Mouse (Mus musculus): Measurements from ENCODE around the gene Lnpep. TPM values are rescaled to one million over a fixed set of nuclear protein-coding genes. Genes with fewer than 3 reads are reported as not detected.

Gene Lnpep
- polyA plus RNA-seq, 1 experiment from 2014 or later, result 8.8 TPM

DNA sequence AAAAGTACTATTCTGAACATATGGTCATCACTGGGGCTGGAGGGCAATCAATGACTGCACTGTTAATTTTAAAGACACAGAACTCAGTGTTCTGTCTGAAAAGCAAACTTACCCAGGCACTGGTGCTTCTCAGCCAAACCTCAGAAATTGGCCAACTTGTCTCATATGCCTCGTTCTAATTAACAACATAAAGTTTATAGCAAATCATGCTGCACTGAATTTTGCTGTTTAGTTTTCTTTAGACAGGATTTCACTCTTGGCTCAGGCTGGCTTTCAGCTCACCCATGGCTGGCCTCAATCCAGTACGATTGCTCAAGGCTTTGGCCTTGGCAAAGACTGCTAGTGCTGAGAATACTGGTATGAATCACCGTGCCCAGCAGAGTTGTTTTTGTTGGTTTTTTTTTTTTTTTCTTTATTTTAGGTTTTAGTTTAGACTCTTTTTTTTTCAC lies 24.0 kb downstream of the Lnpep start:
- Histone ChIP-seq H3K36me3 (ENCODE audit: control insufficient read depth, insufficient read depth, low read length) (no peaks in the 10 kb centered on the region), H3K4me1 (ENCODE audit: control insufficient read depth, insufficient read depth, low read length) (peaks cover 3% of the 10 kb centered on the region; the same call in 1 of the 2 replicates), H3K27ac (replicated peaks; ENCODE audit: low read depth, low read length) (no peak overlapping the region), H3K4me2 (ENCODE audit: low read length) (no peak overlapping the region), H3K9ac (replicated peaks; ENCODE audit: low read length) (no peak overlapping the region), H3K27me3 (ENCODE audit: control insufficient read depth, insufficient read depth, low read length) (no peaks in the 10 kb centered on the region), H3K4me3 (replicated peaks; ENCODE audit: low read depth, low read length) (no peak overlapping the region), H3K9me3 (ENCODE audit: control insufficient read depth, low read length) (no peaks in the 10 kb centered on the region)
- 77% methylated on average over 3 of the region's 3 CpGs for WGBS
- ATAC-seq (ENCODE audit: low FRiP score, low TSS enrichment), result no peak
- peak; percentile 45 for DNase-seq

DNA sequence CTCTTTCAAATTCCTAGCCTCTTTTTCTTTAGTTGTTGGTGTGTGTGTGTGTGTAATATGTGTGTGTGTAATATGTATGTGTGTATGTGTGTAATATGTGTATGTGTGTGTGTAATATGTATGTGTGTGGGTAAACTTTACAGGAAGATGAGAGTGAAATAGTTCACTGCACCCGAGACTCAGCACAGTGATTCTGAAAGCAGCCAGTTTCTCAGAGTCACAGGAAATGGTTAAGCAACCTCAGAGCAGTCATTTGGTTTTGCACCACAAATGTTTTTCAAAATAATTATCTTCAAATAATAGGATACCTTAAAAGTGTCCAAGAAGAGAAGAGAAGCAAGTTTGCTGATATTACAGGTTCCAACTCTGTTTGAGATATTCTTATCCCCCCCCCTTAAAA lies 24.8 kb downstream of the Lnpep start:
- Histone ChIP-seq H3K36me3 (ENCODE audit: control insufficient read depth, insufficient read depth, low read length) (no peaks in the 10 kb centered on the region), H3K9ac (replicated peaks; ENCODE audit: low read length) (no peak overlapping the region), H3K9me3 (ENCODE audit: control insufficient read depth, low read length) (no peaks in the 10 kb centered on the region), H3K27ac (replicated peaks; ENCODE audit: low read depth, low read length) (no peak overlapping the region), H3K27me3 (ENCODE audit: control insufficient read depth, insufficient read depth, low read length) (no peaks in the 10 kb centered on the region), H3K4me3 (replicated peaks; ENCODE audit: low read depth, low read length) (no peak overlapping the region), H3K4me2 (ENCODE audit: low read length) (no peak overlapping the region), H3K4me1 (ENCODE audit: control insufficient read depth, insufficient read depth, low read length) (peaks cover 3% of the 10 kb centered on the region; the same call in 1 of the 2 replicates)
- DNase-seq (no peak), ATAC-seq (ENCODE audit: low FRiP score, low TSS enrichment) (no peak)
- 92% methylated on average over 1 of the region's 1 CpGs for WGBS

- no peak for ATAC-seq (ENCODE audit: low FRiP score, low TSS enrichment)
- no peak overlapping the region for H3K27ac ChIP-seq (replicated peaks; ENCODE audit: low read depth, low read length)
- H3K9me3 ChIP-seq (ENCODE audit: control insufficient read depth, low read length), result no peaks in the 10 kb centered on the region
- WGBS, result 95% methylated on average over 2 of the region's 2 CpGs
- H3K4me2 ChIP-seq (ENCODE audit: low read length), result no peak overlapping the region
- no peak overlapping the region for H3K9ac ChIP-seq (replicated peaks; ENCODE audit: low read length)
- H3K4me3 ChIP-seq (replicated peaks; ENCODE audit: low read depth, low read length), result no peak overlapping the region
- no peaks in the 10 kb centered on the region for H3K36me3 ChIP-seq (ENCODE audit: control insufficient read depth, insufficient read depth, low read length)
- peaks cover 3% of the 10 kb centered on the region; the same call in 1 of the 2 replicates for H3K4me1 ChIP-seq (ENCODE audit: control insufficient read depth, insufficient read depth, low read length)
- H3K27me3 ChIP-seq (ENCODE audit: control insufficient read depth, insufficient read depth, low read length), result no peaks in the 10 kb centered on the region
- DNase-seq, result no peak
These were observed 26.5 kb downstream of the Lnpep start for GRCm38 (mm10) chr17:17598355-17598754.

- no peak overlapping the region for H3K4me2 ChIP-seq (ENCODE audit: low read length)
- 98% methylated on average over 1 of the region's 1 CpGs for WGBS
- no peak for DNase-seq
- no peak overlapping the region for H3K4me3 ChIP-seq (replicated peaks; ENCODE audit: low read depth, low read length)
- no peaks in the 10 kb centered on the region for H3K9me3 ChIP-seq (ENCODE audit: control insufficient read depth, low read length)
- ATAC-seq (ENCODE audit: low FRiP score, low TSS enrichment), result no peak
- no peak overlapping the region for H3K27ac ChIP-seq (replicated peaks; ENCODE audit: low read depth, low read length)
- no peaks in the 10 kb centered on the region for H3K4me1 ChIP-seq (ENCODE audit: control insufficient read depth, insufficient read depth, low read length)
- no peak overlapping the region for H3K9ac ChIP-seq (replicated peaks; ENCODE audit: low read length)
- H3K36me3 ChIP-seq (ENCODE audit: control insufficient read depth, insufficient read depth, low read length), result no peaks in the 10 kb centered on the region
- no peaks in the 10 kb centered on the region for H3K27me3 ChIP-seq (ENCODE audit: control insufficient read depth, insufficient read depth, low read length)
These were observed 31.9 kb downstream of the Lnpep start for GRCm38 (mm10) chr17:17592926-17593325.

- H3K36me3 ChIP-seq (ENCODE audit: control insufficient read depth, insufficient read depth, low read length), result no peaks in the 10 kb centered on the region
- no peak for ATAC-seq (ENCODE audit: low FRiP score, low TSS enrichment)
- H3K4me2 ChIP-seq (ENCODE audit: low read length), result no peak overlapping the region
- 84% methylated on average over 7 of the region's 7 CpGs for WGBS
- H3K9me3 ChIP-seq (ENCODE audit: control insufficient read depth, low read length), result no peaks in the 10 kb centered on the region
- H3K27me3 ChIP-seq (ENCODE audit: control insufficient read depth, insufficient read depth, low read length), result no peaks in the 10 kb centered on the region
- H3K27ac ChIP-seq (replicated peaks; ENCODE audit: low read depth, low read length), result no peak overlapping the region
- H3K9ac ChIP-seq (replicated peaks; ENCODE audit: low read length), result no peak overlapping the region
- no peaks in the 10 kb centered on the region for H3K4me1 ChIP-seq (ENCODE audit: control insufficient read depth, insufficient read depth, low read length)
- H3K4me3 ChIP-seq (replicated peaks; ENCODE audit: low read depth, low read length), result no peak overlapping the region
- no peak for DNase-seq
These were observed 37.4 kb downstream of the Lnpep start for GRCm38 (mm10) chr17:17587333-17588047.

- no peak overlapping the region for H3K4me2 ChIP-seq (ENCODE audit: low read length)
- no peaks in the 10 kb centered on the region for H3K27me3 ChIP-seq (ENCODE audit: control insufficient read depth, insufficient read depth, low read length)
- DNase-seq (no peak), ATAC-seq (ENCODE audit: low FRiP score, low TSS enrichment) (no peak)
- no peaks in the 10 kb centered on the region for H3K36me3 ChIP-seq (ENCODE audit: control insufficient read depth, insufficient read depth, low read length)
- H3K9ac ChIP-seq (replicated peaks; ENCODE audit: low read length), result no peak overlapping the region
- no peaks in the 10 kb centered on the region for H3K9me3 ChIP-seq (ENCODE audit: control insufficient read depth, low read length)
- WGBS, result 94% methylated on average over 4 of the region's 4 CpGs
- H3K27ac ChIP-seq (replicated peaks; ENCODE audit: low read depth, low read length), result no peak overlapping the region
- H3K4me1 ChIP-seq (ENCODE audit: control insufficient read depth, insufficient read depth, low read length), result no peaks in the 10 kb centered on the region
- no peak overlapping the region for H3K4me3 ChIP-seq (replicated peaks; ENCODE audit: low read depth, low read length)
These were observed 39.7 kb downstream of the Lnpep start for GRCm38 (mm10) chr17:17585115-17585514.

- no peaks in the 10 kb centered on the region for H3K4me1 ChIP-seq (ENCODE audit: control insufficient read depth, insufficient read depth, low read length)
- H3K9me3 ChIP-seq (ENCODE audit: control insufficient read depth, low read length), result no peaks in the 10 kb centered on the region
- H3K27ac ChIP-seq (replicated peaks; ENCODE audit: low read depth, low read length), result no peak overlapping the region
- H3K27me3 ChIP-seq (ENCODE audit: control insufficient read depth, insufficient read depth, low read length), result no peaks in the 10 kb centered on the region
- H3K9ac ChIP-seq (replicated peaks; ENCODE audit: low read length), result no peak overlapping the region
- no peak overlapping the region for H3K4me2 ChIP-seq (ENCODE audit: low read length)
- H3K4me3 ChIP-seq (replicated peaks; ENCODE audit: low read depth, low read length), result no peak overlapping the region
- DNase-seq (no peak), ATAC-seq (ENCODE audit: low FRiP score, low TSS enrichment) (no peak)
- 66% methylated on average over 2 of the region's 2 CpGs for WGBS
- peaks cover 2% of the 10 kb centered on the region for H3K36me3 ChIP-seq (ENCODE audit: control insufficient read depth, insufficient read depth, low read length)
These were observed 41.0 kb downstream of the Lnpep start for GRCm38 (mm10) chr17:17583896-17584295.

GRCm38 (mm10) chr17:17581234-17581633 lies 43.6 kb downstream of the Lnpep start:
- Histone ChIP-seq H3K36me3 (ENCODE audit: control insufficient read depth, insufficient read depth, low read length) (peaks cover 10% of the 10 kb centered on the region), H3K4me3 (replicated peaks; ENCODE audit: low read depth, low read length) (no peak overlapping the region), H3K27me3 (ENCODE audit: control insufficient read depth, insufficient read depth, low read length) (no peaks in the 10 kb centered on the region), H3K9ac (replicated peaks; ENCODE audit: low read length) (no peak overlapping the region), H3K27ac (replicated peaks; ENCODE audit: low read depth, low read length) (no peak overlapping the region), H3K4me1 (ENCODE audit: control insufficient read depth, insufficient read depth, low read length) (no peaks in the 10 kb centered on the region), H3K9me3 (ENCODE audit: control insufficient read depth, low read length) (no peaks in the 10 kb centered on the region), H3K4me2 (ENCODE audit: low read length) (no peak overlapping the region)
- ATAC-seq (ENCODE audit: low FRiP score, low TSS enrichment), result no peak
- no peak for DNase-seq
- 95% methylated on average over 3 of the region's 3 CpGs for WGBS

DNA sequence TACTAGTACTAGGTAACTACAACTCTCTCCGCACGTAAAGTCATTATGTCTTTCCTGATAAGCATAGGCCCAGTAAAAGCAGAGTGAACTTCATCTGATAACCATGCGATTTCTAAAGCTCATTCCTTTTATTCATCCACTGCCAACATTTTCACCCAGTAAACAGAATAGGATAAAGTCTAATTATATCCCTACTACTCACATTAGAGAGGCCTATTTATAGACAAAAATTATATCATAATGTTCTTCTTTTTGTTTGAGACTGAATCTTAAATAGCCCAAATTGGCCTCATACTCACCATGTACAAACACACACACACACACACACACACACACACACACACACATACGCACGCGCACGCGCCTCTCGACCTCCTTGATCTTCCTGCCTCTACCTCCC lies 48.5 kb downstream of the Lnpep start:
- no peak overlapping the region for H3K4me2 ChIP-seq (ENCODE audit: low read length)
- H3K27ac ChIP-seq (replicated peaks; ENCODE audit: low read depth, low read length), result no peak overlapping the region
- H3K36me3 ChIP-seq (ENCODE audit: control insufficient read depth, insufficient read depth, low read length), result peaks cover 26% of the 10 kb centered on the region
- H3K9ac ChIP-seq (replicated peaks; ENCODE audit: low read length), result no peak overlapping the region
- no peaks in the 10 kb centered on the region for H3K4me1 ChIP-seq (ENCODE audit: control insufficient read depth, insufficient read depth, low read length)
- ATAC-seq (ENCODE audit: low FRiP score, low TSS enrichment) (no peak), DNase-seq (no peak)
- H3K4me3 ChIP-seq (replicated peaks; ENCODE audit: low read depth, low read length), result no peak overlapping the region
- 97% methylated on average over 9 of the region's 9 CpGs for WGBS
- H3K27me3 ChIP-seq (ENCODE audit: control insufficient read depth, insufficient read depth, low read length), result no peaks in the 10 kb centered on the region
- H3K9me3 ChIP-seq (ENCODE audit: control insufficient read depth, low read length), result no peaks in the 10 kb centered on the region
